Mouse (Mus musculus): Measurements from ENCODE around the gene Ttc13. TPM values are rescaled to one million over a fixed set of nuclear protein-coding genes. Genes with fewer than 3 reads are reported as not detected.
A peak's percentile ranks its signal among the peaks of the same experiment; 100 is the strongest.

Gene Ttc13
- polyA plus RNA-seq, 1 experiment from 2014 or later, result 70.9 TPM

GRCm38 (mm10) chr8:124700271-124700670 lies 21.5 kb downstream of the Ttc13 start:
- no peak overlapping the region for H3K27ac ChIP-seq (replicated peaks; ENCODE audit: low read depth, low read length)
- no peaks in the 10 kb centered on the region for H3K9me3 ChIP-seq (ENCODE audit: control insufficient read depth, low read length)
- no peaks in the 10 kb centered on the region for H3K4me1 ChIP-seq (ENCODE audit: control insufficient read depth, insufficient read depth, low read length)
- H3K9ac ChIP-seq (replicated peaks; ENCODE audit: low read length), result no peak overlapping the region
- no peak for DNase-seq
- H3K4me3 ChIP-seq (replicated peaks; ENCODE audit: low read depth, low read length), result no peak overlapping the region
- ATAC-seq (ENCODE audit: low FRiP score, low TSS enrichment), result no peak
- H3K4me2 ChIP-seq (ENCODE audit: low read length), result no peak overlapping the region
- no peaks in the 10 kb centered on the region for H3K27me3 ChIP-seq (ENCODE audit: control insufficient read depth, insufficient read depth, low read length)
- peaks cover 65% of the 10 kb centered on the region for H3K36me3 ChIP-seq (ENCODE audit: control insufficient read depth, insufficient read depth, low read length)
- 95% methylated on average over 5 of the region's 5 CpGs for WGBS

- no peak for DNase-seq
- Histone ChIP-seq H3K27ac (replicated peaks; ENCODE audit: low read depth, low read length) (no peak overlapping the region), H3K27me3 (ENCODE audit: control insufficient read depth, insufficient read depth, low read length) (no peaks in the 10 kb centered on the region), H3K36me3 (ENCODE audit: control insufficient read depth, insufficient read depth, low read length) (peaks cover 71% of the 10 kb centered on the region), H3K9me3 (ENCODE audit: control insufficient read depth, low read length) (no peaks in the 10 kb centered on the region), H3K4me1 (ENCODE audit: control insufficient read depth, insufficient read depth, low read length) (no peaks in the 10 kb centered on the region), H3K4me2 (ENCODE audit: low read length) (no peak overlapping the region), H3K4me3 (replicated peaks; ENCODE audit: low read depth, low read length) (no peak overlapping the region), H3K9ac (replicated peaks; ENCODE audit: low read length) (no peak overlapping the region)
- ATAC-seq (ENCODE audit: low FRiP score, low TSS enrichment), result no peak
- WGBS, result 94% methylated on average over 22 of the region's 22 CpGs
Observed at GRCm38 (mm10) chr8:124695424-124696100, 26.2 kb downstream of the Ttc13 start.

- no peak for DNase-seq
- Histone ChIP-seq H3K4me2 (ENCODE audit: low read length) (no peak overlapping the region), H3K36me3 (ENCODE audit: control insufficient read depth, insufficient read depth, low read length) (peaks cover 68% of the 10 kb centered on the region), H3K9me3 (ENCODE audit: control insufficient read depth, low read length) (no peaks in the 10 kb centered on the region), H3K9ac (replicated peaks; ENCODE audit: low read length) (no peak overlapping the region), H3K4me3 (replicated peaks; ENCODE audit: low read depth, low read length) (no peak overlapping the region), H3K27me3 (ENCODE audit: control insufficient read depth, insufficient read depth, low read length) (no peaks in the 10 kb centered on the region), H3K27ac (replicated peaks; ENCODE audit: low read depth, low read length) (no peak overlapping the region), H3K4me1 (ENCODE audit: control insufficient read depth, insufficient read depth, low read length) (no peaks in the 10 kb centered on the region)
- 94% methylated on average over 4 of the region's 4 CpGs for WGBS
- ATAC-seq (ENCODE audit: low FRiP score, low TSS enrichment), result no peak
Observed at GRCm38 (mm10) chr8:124691706-124692105, 30.1 kb downstream of the Ttc13 start.

- 93% methylated on average over 13 of the region's 13 CpGs for WGBS
- DNase-seq, result no peak
- H3K9ac ChIP-seq (replicated peaks; ENCODE audit: low read length), result no peak overlapping the region
- H3K4me1 ChIP-seq (ENCODE audit: control insufficient read depth, insufficient read depth, low read length), result no peaks in the 10 kb centered on the region
- H3K4me3 ChIP-seq (replicated peaks; ENCODE audit: low read depth, low read length), result no peak overlapping the region
- ATAC-seq (ENCODE audit: low FRiP score, low TSS enrichment), result no peak
- H3K9me3 ChIP-seq (ENCODE audit: control insufficient read depth, low read length), result no peaks in the 10 kb centered on the region
- H3K4me2 ChIP-seq (ENCODE audit: low read length), result no peak overlapping the region
- H3K27ac ChIP-seq (replicated peaks; ENCODE audit: low read depth, low read length), result no peak overlapping the region
- H3K36me3 ChIP-seq (ENCODE audit: control insufficient read depth, insufficient read depth, low read length), result peaks cover 70% of the 10 kb centered on the region
- H3K27me3 ChIP-seq (ENCODE audit: control insufficient read depth, insufficient read depth, low read length), result no peaks in the 10 kb centered on the region
Observed at GRCm38 (mm10) chr8:124688899-124689298, 32.9 kb downstream of the Ttc13 start.

GRCm38 (mm10) chr8:124682218-124682617 lies 39.6 kb downstream of the Ttc13 start:
- Histone ChIP-seq H3K9ac (replicated peaks; ENCODE audit: low read length) (no peak overlapping the region), H3K4me2 (ENCODE audit: low read length) (no peak overlapping the region), H3K4me3 (replicated peaks; ENCODE audit: low read depth, low read length) (no peak overlapping the region), H3K4me1 (ENCODE audit: control insufficient read depth, insufficient read depth, low read length) (peaks cover 2% of the 10 kb centered on the region; the same call in 1 of the 2 replicates), H3K27me3 (ENCODE audit: control insufficient read depth, insufficient read depth, low read length) (no peaks in the 10 kb centered on the region), H3K9me3 (ENCODE audit: control insufficient read depth, low read length) (no peaks in the 10 kb centered on the region), H3K27ac (replicated peaks; ENCODE audit: low read depth, low read length) (no peak overlapping the region), H3K36me3 (ENCODE audit: control insufficient read depth, insufficient read depth, low read length) (peaks cover 82% of the 10 kb centered on the region)
- no peak for ATAC-seq (ENCODE audit: low FRiP score, low TSS enrichment)
- DNase-seq, result no peak
- whole genome bisulfite sequencing, result 71% methylated on average over 10 of the region's 10 CpGs

- H3K27ac ChIP-seq (replicated peaks; ENCODE audit: low read depth, low read length), result no peak overlapping the region
- H3K4me1 ChIP-seq (ENCODE audit: control insufficient read depth, insufficient read depth, low read length), result peaks cover 2% of the 10 kb centered on the region; the same call in 1 of the 2 replicates
- 37% methylated on average over 10 of the region's 10 CpGs for WGBS
- no peaks in the 10 kb centered on the region for H3K9me3 ChIP-seq (ENCODE audit: control insufficient read depth, low read length)
- ATAC-seq (ENCODE audit: low FRiP score, low TSS enrichment) (no peak), DNase-seq (no peak)
- no peak overlapping the region for H3K4me2 ChIP-seq (ENCODE audit: low read length)
- H3K4me3 ChIP-seq (replicated peaks; ENCODE audit: low read depth, low read length), result no peak overlapping the region
- peaks cover 85% of the 10 kb centered on the region for H3K36me3 ChIP-seq (ENCODE audit: control insufficient read depth, insufficient read depth, low read length)
- H3K27me3 ChIP-seq (ENCODE audit: control insufficient read depth, insufficient read depth, low read length), result no peaks in the 10 kb centered on the region
- no peak overlapping the region for H3K9ac ChIP-seq (replicated peaks; ENCODE audit: low read length)
Observed at GRCm38 (mm10) chr8:124681792-124682157, 40.0 kb downstream of the Ttc13 start.

- Histone ChIP-seq H3K4me2 (ENCODE audit: low read length) (no peak overlapping the region), H3K36me3 (ENCODE audit: control insufficient read depth, insufficient read depth, low read length) (peaks cover 87% of the 10 kb centered on the region), H3K4me1 (ENCODE audit: control insufficient read depth, insufficient read depth, low read length) (peaks cover 2% of the 10 kb centered on the region; the same call in 1 of the 2 replicates), H3K27me3 (ENCODE audit: control insufficient read depth, insufficient read depth, low read length) (no peaks in the 10 kb centered on the region), H3K9ac (replicated peaks; ENCODE audit: low read length) (no peak overlapping the region), H3K9me3 (ENCODE audit: control insufficient read depth, low read length) (no peaks in the 10 kb centered on the region), H3K4me3 (replicated peaks; ENCODE audit: low read depth, low read length) (no peak overlapping the region), H3K27ac (replicated peaks; ENCODE audit: low read depth, low read length) (no peak overlapping the region)
- DNase-seq (no peak), ATAC-seq (ENCODE audit: low FRiP score, low TSS enrichment) (no peak)
- 59% methylated on average over 10 of the region's 10 CpGs for WGBS
Observed at GRCm38 (mm10) chr8:124681077-124681791, 40.5 kb downstream of the Ttc13 start.

GRCm38 (mm10) chr8:124678246-124678645 lies 43.5 kb downstream of the Ttc13 start:
- Histone ChIP-seq H3K4me2 (ENCODE audit: low read length) (no peak overlapping the region), H3K4me1 (ENCODE audit: control insufficient read depth, insufficient read depth, low read length) (peaks cover 2% of the 10 kb centered on the region; the same call in 1 of the 2 replicates), H3K27ac (replicated peaks; ENCODE audit: low read depth, low read length) (no peak overlapping the region), H3K4me3 (replicated peaks; ENCODE audit: low read depth, low read length) (no peak overlapping the region), H3K36me3 (ENCODE audit: control insufficient read depth, insufficient read depth, low read length) (peaks cover 89% of the 10 kb centered on the region), H3K9ac (replicated peaks; ENCODE audit: low read length) (no peak overlapping the region), H3K9me3 (ENCODE audit: control insufficient read depth, low read length) (no peaks in the 10 kb centered on the region), H3K27me3 (ENCODE audit: control insufficient read depth, insufficient read depth, low read length) (no peaks in the 10 kb centered on the region)
- ATAC-seq (ENCODE audit: low FRiP score, low TSS enrichment) (no peak), DNase-seq (no peak)
- WGBS, result 95% methylated on average over 13 of the region's 13 CpGs

GRCm38 (mm10) chr8:124677486-124677885 lies 44.3 kb downstream of the Ttc13 start:
- Histone ChIP-seq H3K9ac (replicated peaks; ENCODE audit: low read length) (no peak overlapping the region; the same call in 1 of the 2 replicates), H3K36me3 (ENCODE audit: control insufficient read depth, insufficient read depth, low read length) (peaks cover 90% of the 10 kb centered on the region), H3K4me2 (ENCODE audit: low read length) (no peak overlapping the region), H3K9me3 (ENCODE audit: control insufficient read depth, low read length) (no peaks in the 10 kb centered on the region), H3K4me1 (ENCODE audit: control insufficient read depth, insufficient read depth, low read length) (peaks cover 2% of the 10 kb centered on the region; the same call in 1 of the 2 replicates), H3K27ac (replicated peaks; ENCODE audit: low read depth, low read length) (peak overlapping the region; percentile 67), H3K27me3 (ENCODE audit: control insufficient read depth, insufficient read depth, low read length) (no peaks in the 10 kb centered on the region), H3K4me3 (replicated peaks; ENCODE audit: low read depth, low read length) (no peak overlapping the region)
- 44% methylated on average over 12 of the region's 12 CpGs for WGBS
- ATAC-seq (ENCODE audit: low FRiP score, low TSS enrichment) (peak; percentile 58; the same call in 1 of the 2 replicates), DNase-seq (peak; percentile 93)

All from midbrain, embryonic 14.5 days (tissue).